Mouse (Mus musculus): Measurements from ENCODE around the gene Gm49396.

The Gm49396 gene

GRCm38 (mm10) chr7:30586455-30587020 lies 23.4 kb downstream of the Gm49396 start:
- no peak for DNase-seq (ENCODE audit: low read depth, low spot score)

DNA sequence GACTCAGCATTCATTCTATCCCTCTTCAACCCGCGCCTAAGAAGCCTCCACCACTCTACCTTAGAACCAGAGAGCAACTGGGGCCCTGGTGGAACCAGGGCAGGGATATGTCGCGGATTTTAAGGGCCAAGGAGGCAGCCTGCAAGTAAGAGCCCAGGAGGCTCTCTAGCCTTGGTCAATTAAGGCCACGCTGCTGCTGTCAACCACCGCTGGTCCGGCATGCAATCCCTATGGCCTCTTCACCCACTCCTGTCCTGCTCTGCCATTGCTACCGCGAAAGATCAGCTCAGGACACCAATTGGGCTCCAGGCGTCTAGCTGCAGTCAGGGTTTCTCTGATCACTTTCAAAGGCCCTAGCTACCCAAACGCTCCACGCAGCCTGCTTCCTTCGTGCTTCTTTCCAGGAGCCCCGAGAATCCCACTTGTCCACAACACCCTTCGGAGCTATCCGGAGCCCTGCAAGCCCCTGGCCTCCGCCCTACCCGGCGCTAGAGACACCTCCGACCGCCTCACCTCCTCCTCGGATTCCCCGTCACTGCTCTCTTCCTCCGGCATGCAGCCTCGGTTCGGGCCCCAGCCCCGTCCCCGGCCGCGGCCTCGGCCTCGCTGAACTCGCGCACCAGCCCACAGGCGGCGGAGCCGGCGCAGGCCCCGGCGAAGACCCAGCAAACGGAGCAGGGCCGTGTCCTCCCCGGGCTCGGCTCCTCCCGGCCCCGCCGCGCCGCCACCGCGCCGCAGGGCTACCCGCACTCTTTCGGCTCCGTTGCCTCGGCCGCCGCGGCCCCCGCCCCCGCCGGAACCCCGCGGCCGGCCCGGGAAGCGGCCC lies 24.9 kb downstream of the Gm49396 start:
- DNase-seq (ENCODE audit: low read depth, low spot score): no peak

DNA sequence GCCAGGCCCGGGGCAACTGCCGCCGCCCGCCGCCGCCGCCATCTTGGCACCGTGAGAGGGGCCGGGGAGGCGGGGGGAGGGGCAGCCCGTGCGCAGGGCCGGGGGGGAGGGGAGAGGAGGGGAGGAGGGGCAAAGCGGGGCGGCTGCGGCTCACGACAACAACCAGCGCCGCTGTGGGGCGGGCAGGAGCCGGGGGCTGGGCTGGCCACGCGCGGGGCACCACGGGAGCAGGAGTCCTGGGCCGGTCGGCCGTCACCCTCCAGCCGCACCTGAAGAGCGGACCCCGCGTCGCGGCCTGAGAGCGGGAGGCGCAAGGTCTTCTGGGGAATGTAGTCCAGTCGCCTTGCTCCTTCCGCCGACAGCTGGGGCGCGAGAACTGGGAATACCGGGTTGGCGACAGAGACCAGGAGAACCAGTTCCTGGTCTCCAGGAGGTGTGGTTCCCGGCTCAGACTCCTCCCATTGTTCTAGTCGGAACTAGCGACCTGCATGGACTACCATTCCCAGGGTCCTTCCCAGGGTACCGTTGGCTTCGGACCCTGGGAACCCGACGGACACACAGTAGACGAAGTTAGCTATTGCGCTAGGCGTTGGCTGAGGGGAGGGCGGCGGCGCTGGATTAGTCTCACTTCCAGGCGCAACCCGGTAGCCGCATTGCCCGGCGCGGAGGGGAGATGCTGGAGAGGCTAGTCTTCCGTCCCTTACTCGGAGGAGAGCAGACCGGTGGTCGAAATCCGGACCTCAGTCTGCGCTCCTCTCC lies 25.7 kb downstream of the Gm49396 start, which contains the start of gene Kmt2b:
TSS of gene Kmt2b (minus strand) at position 51 of the 759 bp plus-strand sequence.
- DNase-seq (ENCODE audit: low read depth, low spot score): peak; percentile 92

DNA sequence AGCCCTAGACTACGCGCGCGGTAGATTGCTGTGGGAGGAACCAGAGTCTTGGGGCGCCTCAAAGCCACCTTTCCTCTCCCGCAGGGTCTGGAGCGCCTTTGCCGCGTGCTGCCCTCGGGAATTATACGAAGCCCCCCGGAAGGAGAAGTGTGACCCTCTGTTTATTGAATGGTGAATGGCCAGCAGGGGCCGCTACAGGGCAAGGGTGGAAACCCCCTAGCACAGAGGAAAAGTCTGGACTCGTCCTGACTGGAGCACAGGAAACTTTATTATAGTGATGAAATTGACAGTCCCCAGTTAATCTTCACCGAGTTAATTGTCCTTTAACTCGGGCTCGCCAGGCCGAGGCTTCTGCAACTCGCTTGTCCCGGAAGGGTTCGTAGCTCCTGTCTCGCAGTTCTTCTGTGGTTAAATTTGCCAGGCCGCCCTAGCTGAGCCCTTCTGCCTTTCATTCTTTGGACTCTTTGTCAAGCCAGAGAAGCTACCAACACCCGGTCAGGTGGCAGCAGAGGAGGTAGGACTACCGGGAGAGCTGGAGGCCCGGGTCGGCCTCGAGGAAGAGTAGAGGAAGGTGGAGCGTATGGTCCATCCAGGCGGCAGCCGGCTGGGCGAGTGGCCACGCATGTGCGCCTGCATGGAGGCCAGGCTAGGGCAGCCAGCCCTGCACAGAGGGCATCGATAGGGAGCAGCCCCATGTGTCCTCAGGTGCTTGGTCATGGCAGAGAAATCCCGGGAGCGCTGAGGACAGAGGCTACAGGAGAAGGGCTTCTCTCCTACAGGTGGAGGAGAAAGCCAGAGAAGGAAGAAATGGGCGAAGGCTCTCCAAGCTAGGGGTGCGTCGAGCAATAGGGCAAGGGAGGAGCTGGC lies 26.5 kb downstream of the Gm49396 start:
- DNase-seq (ENCODE audit: low read depth, low spot score): peak; percentile 80

GRCm38 (mm10) chr7:30590927-30591604 lies 27.9 kb downstream of the Gm49396 start:
- DNase-seq (ENCODE audit: low read depth, low spot score): no peak

DNA sequence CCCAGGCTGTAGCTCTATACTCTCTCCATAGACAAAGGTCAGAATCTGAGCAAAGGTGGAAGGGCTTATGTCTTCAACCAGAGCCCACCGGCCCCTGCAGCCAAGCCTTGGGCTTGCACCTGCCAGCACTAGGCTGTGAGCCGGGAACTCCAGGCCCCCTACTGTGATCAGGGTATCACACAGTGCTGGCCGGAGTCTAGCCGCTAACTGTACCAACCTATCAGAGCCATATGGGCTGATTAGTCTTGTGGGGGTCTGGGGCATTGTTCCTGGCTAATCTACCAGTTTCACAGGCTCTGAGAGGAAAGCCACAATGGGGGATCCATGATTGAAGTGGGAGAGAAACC lies 28.4 kb downstream of the Gm49396 start:
- DNase-seq (ENCODE audit: low read depth, low spot score): no peak

- DNase-seq (ENCODE audit: low read depth, low spot score): no peak
Observed at GRCm38 (mm10) chr7:30592772-30593423, 29.8 kb downstream of the Gm49396 start.

DNA sequence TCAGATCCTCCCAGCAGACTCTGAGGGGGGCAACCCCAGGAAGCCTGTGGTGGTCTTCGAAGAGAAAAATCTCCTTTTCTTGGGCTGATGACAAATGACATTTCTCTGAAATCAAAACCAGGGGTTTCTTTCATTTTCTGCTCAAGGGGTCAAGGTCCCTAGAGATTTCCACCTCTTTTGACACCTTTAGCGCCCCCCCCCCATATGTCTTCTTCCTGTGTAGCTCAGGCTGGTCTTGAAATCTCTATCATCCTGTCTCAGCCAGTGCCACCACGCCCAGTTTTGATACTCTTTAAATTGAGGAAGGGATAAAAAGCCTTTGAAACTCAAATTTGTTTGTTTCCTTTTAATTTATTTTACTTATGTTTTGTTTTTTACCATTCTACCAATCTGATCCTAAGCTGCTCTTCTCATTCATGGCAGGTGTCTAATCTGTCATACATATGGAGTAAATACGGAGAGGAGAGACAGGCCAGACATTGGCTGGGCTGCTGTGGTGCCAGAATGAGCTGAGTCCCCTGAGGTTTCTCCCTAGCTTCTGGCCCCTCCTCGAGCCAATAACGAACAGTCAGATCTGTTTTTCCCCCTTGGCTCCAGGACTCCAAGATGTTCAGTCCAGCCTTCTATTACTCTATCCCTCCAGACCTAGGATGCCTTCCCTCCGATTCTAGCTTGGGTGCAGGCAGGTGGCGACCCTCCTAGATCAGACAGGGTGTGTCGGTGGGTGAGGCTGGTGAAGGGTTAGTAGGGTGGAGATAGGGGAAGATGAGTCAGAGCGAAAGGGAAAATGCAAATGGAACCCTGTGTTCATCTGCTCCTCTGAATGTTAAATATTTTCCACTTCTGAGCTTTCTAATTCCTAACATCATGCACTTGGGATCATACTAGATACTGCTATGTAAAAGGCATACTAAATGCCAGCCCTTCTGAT lies 30.7 kb downstream of the Gm49396 start:
- DNase-seq (ENCODE audit: low read depth, low spot score): no peak

GRCm38 (mm10) chr7:30594510-30595024 lies 31.4 kb downstream of the Gm49396 start:
- DNase-seq (ENCODE audit: low read depth, low spot score): no peak

GRCm38 (mm10) chr7:30596093-30596492 lies 32.9 kb downstream of the Gm49396 start:
- no peak for DNase-seq (ENCODE audit: low read depth, low spot score)

GRCm38 (mm10) chr7:30596811-30597210 lies 33.7 kb downstream of the Gm49396 start:
- no peak for DNase-seq (ENCODE audit: low read depth, low spot score)

DNA sequence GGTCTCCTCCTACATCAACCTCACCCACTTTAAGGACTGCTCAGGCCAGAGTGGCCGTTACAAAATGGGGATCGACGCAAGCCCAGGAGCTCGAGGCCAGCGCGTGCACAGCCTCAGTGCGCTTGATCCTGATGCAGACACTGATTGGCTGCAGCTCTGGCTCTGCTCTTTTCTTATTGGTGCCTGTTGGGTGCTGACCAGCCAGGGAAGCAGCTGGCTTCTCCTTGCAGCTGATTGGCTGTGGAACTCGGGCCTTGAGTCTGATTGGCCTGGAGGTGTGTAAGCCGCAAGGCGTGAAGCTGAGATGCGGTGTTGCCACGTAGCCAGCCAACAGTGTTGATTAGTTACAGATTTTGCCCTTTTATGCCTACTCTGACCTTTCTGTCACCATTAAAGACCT lies 35.6 kb downstream of the Gm49396 start, which contains the start of gene Zbtb32:
TSS of gene Zbtb32 (minus strand) at position 124 of the 400 bp plus-strand sequence.
- DNase-seq (ENCODE audit: low read depth, low spot score): no peak

- DNase-seq (ENCODE audit: low read depth, low spot score): peak; percentile 74
Observed at GRCm38 (mm10) chr7:30599933-30600353, 36.8 kb downstream of the Gm49396 start.

GRCm38 (mm10) chr7:30600651-30601050 lies 37.5 kb downstream of the Gm49396 start:
- no peak for DNase-seq (ENCODE audit: low read depth, low spot score)

DNA sequence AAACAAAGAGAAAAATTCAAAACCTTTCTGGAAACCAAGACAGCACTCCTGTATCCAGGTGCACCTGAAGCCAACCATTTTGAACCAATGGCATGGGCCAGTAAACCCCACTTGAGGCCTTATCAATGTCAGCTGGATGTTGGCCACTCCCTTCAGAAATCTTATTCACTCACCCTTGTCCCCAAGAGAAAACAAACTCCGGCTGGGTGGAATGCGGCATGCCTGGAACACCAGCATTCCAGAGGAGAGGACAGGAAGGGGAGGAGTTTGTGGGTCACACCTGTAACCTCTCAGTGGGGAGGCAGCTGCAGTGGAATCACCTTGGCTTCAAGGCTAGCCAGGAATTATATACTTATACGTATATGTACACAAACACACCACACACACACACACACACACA lies 39.4 kb downstream of the Gm49396 start:
- DNase-seq (ENCODE audit: low read depth, low spot score): no peak

GRCm38 (mm10) chr7:30604424-30604823 lies 41.3 kb downstream of the Gm49396 start:
- no peak for DNase-seq (ENCODE audit: low read depth, low spot score)

GRCm38 (mm10) chr7:30604944-30605343 lies 41.8 kb downstream of the Gm49396 start:
- no peak for DNase-seq (ENCODE audit: low read depth, low spot score)

GRCm38 (mm10) chr7:30607706-30608309 lies 44.7 kb downstream of the Gm49396 start:
- DNase-seq (ENCODE audit: low read depth, low spot score): no peak

- DNase-seq (ENCODE audit: low read depth, low spot score): no peak
Observed at GRCm38 (mm10) chr7:30608476-30608875, 45.3 kb downstream of the Gm49396 start.
